Mouse (Mus musculus) cerebellum, postnatal 10 days (tissue): Measurements from ENCODE around the gene Pias4.
A peak's percentile ranks its signal among the peaks of the same experiment; 100 is the strongest.

Source experiments
- DNase-seq, 2 experiments: peaks; one replicate each; pipeline ENCODE4 v3.0.0; 2021; ENCODE audit warnings: mixed read lengths in 2 of 2

The Pias4 gene

DNA sequence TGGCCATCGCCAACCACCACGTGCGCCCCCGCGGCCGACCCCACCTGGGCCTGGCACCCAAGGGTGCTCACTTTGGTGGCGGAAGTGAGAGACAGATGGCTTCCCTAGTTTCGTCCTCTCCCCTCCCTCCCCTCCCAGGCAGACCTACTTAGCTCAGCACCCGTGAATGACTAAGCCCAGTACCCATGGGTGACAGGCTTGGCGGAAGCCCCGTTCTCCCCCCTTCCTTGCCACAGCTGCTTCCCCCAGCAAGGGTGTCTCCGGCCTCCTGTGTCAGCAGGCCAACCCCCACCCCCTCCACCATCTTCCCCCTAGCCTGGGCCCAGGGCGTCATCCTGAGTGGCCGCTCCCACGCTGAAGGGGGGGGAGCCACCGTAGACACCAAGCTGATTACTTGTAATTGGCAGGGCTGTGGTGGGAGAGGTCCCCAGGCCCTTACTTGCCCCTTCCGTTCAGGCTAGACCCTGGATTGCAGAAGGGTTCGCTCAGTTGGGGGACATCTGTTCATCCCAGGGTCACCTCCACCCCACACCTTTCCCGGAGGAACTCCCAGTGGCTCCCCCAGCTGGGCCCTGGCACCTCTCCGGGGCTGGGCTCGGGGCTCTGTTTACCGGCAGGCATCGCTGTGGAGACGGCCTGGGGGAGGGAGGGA is 29.5 kb downstream of the Pias4 start:
- DNase-seq = peak; percentile 74 to 75

DNA sequence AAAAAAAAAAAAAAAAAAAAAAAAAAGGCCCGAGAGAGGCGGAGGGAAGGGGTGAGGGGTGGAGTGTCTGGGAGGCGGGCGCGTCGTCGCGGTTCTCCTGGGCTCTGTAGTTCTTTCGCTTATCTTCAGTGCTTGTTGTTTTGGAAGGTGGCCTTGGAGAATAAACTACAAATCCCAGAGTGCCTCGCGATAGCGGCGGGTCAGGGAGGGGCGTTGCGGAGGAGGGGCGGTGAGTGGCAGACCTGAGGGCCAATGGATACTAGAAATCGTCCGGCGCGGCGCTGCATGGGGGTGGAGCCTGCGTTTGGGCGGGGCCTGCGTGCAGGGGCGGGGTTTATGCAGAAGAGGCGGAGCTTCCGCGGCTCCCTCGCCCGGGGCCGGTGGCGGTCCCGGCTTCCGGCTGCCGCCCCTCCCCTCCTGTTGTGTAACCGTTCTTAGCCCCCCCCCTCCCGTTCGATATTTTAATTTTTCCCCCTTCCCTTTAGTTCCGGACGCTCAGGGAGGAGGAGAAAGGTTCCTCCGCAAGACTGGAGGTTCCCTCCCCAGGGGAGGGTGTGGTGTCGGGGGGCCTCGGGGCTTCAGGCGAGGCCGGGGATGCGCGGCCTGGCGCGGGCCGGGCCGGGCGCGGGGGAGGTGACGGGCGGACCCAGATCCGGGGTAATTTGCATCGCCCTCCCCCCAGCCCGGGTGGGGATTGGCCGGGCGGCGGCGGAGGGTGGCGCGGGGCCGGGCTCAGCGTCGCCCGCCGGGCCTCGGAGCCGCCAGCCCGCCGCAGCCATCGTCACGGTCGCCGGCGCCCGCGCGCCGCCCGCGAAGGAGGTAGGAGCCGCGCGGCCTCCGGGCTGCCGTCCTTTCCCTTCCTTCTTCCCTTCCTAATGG is 30.2 kb downstream of the Pias4 start:
- peak; percentile 100 for DNase-seq

DNA sequence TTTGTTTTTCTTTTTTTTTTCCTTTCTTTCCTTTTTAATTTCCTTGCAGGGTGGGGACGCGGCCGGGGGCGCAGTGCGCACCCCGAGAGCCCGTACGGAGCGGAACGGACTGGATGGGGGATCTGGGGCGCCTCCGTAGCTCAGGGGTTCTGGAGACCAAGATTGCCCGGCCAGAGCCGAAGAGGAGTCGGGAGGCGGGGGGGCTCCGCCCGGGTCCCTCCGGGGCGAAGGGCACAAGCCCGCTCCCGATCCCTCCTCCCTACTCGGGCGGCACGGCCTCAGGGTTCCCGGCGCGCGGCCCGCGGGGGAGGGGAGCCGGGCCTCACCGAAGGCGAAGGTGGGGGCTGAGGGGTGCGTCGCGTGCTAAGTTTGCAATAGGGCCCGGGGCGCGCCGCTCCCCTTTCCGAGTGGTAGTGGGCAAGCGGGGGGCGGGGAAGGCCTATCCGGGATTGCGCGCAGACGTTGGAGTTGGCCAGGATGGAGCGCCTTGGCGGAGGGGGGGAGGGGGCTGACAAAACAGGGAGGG is 31.0 kb downstream of the Pias4 start:
- peak in 1 of 2 experiments; percentile 95 for DNase-seq

DNA sequence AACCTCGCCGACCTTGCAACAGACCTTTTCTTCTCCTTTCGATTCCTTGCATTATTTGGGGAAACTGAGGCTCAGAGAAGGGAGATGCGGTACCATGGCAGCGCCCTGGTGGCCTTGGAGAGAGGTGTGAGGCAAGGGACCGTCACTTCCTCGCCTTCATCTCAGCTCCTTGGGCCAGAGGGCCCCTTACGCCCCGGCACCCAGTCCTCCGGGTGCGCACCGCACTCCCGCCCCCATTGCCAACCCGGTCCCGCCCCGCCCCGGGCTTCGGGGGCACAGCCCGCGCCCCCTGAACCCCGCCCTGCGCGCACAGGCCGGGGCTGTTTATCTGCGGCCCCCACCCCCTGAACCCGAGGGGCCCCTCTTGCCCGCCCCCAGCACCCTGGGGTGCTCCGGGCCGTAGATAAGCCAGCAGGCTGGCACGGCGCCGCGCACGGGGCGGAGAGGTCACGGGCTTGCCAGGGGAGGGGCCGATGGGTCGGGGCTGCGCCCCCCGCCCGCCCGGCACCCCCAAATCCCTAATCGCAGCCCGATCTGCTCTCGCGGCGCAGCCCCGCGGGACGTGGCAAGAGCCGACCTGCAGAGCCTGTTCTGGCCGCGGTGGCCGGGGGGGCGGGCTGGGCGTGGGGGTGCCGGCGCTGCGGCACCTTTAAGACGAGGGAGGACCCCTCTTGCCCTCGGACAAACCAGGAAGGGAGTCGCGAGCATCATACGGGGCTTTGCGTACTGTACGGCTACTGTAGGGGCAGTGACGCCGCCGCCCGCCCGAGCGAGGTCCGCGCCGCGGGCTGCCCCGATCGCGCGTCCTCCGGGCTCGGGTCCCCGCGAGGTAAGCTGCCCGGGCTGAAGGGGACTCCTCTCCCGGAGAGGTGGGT is 31.7 kb downstream of the Pias4 start:
- peak; percentile 87 to 88 for DNase-seq

DNA sequence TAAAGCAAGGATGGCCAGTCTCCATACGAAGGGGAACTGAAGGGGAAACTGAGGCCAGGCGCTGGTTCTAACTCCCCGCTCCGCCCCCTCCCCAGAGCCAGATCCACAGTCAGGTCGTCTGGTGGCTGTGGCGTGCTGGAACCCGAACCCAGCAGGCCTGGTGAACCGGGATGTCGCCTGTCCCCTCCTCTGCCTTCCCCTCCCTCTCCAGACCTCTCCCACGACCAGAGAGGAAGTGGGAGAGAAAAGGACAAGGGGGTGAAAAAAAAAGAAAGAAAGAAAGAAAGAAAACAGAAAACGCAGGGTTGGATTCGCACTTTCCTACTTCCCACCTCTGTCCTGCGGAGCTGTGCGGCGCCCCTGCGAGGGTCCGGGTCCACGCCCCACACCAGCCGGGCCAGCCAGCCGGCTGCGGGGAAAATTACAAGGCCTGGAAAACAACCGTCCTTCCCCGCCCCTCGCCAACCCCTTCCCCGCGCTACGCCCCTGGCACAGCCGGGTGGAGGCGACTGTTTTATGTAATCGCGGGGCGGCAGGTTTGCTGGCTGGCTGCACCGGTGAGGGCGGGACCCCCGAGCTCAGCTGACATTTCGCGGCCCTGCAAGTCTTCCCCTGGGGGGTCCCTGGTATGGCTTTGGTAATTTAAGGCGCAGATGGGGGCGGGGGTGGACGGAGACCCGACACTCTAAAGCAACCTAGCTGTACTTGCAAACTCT is 32.6 kb downstream of the Pias4 start, which contains the start of gene Zbtb7a:
Zbtb7a (plus strand) TSS at position 255 of the 716 bp plus-strand sequence.
- peak; percentile 68 to 70 for DNase-seq

DNA sequence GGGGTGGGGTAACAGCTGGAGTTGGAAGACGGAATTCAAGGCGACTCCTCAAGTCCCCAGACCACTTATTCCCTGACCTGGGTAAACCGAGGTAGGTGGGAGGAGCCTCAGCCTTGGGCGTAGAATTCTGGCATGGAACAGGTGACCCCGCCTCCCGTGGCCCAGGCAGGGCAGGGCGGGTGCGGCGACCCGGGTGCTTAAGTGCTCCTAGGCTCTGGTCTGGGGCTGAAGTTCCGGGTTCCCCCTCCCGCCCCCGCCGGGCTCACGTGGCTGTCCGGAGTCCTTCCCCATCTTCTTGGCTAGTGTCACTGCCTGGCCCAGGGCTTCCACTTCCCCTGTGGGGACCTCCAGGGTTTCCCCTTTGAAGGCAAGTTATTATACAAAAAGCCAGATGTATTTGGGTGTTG is 33.5 kb downstream of the Pias4 start:
- no peak for DNase-seq

DNA sequence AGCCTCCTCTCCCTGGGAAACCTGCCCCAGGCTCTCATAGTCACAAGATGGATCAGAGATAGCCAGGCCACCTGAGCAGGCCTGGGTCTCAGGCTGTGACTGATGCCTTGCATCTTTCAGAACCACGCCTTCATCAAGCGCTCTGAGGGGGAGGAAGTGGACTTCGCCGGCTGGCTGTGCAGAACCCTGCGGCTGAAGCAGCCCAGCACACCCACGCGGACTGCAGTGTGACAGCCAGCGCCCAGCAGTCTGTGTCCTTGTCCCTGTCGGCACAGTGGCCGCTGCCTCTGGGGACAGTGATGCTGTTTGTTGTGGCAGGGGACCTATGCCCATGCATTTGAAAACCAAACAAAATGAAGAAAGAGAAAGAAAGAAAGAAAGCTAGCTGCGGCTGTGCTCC is 44.2 kb downstream of the Pias4 start:
- no peak for DNase-seq

DNA sequence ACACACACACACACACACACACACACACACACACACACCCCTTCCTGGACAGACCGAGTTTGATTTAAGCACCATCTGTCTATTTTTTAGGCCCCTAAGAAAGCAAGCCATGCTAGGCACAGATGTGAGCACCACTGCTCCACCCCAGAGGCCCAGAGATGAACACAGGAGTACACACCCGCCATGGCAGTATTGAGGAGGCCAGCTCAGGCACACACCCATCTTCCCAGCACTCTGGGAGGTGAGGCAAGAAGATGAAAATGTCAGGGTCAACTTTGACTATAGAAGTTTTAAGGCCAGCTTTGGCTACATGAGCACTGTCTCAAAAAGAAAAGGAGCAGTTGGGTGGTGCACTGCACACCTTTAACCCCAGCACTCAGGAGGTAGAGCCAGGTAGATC is 44.8 kb downstream of the Pias4 start:
- no peak for DNase-seq

DNA sequence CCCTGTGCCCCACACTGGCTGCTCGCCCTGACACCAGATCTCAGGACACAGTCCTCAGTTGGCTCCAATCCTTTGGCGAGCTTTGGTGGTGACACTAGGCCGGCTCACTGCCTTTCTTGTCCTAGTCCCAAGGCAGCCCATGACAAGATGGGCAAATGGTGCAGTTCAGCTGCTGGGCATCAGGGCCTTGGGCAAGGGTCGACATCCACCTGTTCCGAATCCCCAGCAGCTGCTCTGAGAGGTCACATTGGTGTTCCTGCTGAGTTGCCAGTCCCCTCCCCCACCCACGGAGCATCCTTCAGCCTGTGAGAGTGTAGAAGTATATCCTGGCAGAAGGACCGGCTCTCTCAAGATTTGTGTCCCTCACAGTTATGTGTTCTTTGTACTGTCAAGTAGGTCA is 47.1 kb downstream of the Pias4 start:
- no peak for DNase-seq

DNA sequence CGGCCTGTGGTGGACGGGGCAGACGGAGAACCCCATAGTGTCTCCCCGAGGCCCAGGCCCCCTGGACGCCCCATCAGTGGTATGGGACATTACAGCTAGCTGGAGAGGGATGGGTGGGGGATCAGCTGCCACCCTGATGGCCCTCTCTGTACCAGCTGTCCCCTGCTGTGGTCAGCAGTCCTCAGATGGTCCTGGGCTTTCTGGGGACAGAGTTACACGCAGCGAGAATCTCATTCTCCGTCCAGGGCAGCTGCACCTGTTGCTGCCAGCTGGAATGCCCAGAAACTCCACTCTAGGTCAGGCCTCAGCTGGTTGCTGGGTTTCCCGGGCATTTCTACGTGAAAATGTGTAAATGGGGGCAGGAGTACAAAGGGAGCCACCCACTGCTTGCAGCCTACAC is 48.1 kb downstream of the Pias4 start:
- no peak for DNase-seq

DNA sequence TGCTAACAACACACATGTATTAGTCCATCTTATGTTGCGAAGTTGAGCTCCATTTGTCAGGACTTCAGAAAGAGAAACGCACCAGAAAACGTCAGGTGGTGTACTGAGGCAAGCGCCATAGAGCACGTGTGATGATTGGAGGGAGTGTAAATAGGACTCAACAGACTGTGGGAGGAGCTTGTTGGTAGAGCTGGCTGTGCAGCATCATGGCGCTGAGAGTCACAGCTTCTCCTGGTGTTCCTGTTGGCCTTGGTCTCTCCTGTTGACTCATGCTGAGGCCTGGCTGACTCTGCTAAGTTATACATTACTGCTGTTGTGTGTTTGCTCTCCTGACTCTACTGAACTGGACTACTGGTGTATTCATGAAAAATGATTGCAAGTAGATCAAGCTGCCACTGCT is 54.8 kb downstream of the Pias4 start:
- DNase-seq = no peak

DNA sequence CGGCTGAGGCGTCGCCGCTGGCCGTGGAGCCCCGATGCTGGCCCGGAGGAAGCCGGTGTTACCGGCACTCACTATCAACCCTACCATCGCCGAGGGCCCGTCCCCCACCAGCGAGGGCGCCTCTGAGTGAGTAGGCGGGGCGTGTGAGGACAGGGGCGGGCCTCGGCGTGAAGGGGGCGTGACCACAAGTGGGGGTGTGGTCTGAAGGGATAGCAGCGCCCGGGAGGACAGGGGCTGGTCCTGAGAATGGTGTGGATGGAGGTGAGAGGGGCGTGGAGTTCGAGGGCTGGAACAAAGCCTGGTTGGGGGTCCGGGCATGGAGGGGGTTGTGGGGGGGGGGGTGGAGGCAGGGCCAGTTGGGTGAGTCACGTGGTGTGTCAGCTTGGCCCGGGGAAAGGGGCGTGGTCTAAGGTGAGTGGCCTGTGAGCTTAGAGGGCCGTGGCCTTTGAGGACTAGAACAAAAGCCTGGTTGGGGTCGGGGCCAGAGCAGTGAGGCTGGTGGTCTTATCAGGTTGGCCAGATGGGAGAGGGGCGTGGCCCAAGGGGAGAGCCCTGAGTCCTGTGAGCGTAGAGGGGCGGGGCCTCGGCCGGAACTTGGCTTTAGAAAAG is 61.5 kb downstream of the Pias4 start:
- peak; percentile 93 to 94 for DNase-seq

DNA sequence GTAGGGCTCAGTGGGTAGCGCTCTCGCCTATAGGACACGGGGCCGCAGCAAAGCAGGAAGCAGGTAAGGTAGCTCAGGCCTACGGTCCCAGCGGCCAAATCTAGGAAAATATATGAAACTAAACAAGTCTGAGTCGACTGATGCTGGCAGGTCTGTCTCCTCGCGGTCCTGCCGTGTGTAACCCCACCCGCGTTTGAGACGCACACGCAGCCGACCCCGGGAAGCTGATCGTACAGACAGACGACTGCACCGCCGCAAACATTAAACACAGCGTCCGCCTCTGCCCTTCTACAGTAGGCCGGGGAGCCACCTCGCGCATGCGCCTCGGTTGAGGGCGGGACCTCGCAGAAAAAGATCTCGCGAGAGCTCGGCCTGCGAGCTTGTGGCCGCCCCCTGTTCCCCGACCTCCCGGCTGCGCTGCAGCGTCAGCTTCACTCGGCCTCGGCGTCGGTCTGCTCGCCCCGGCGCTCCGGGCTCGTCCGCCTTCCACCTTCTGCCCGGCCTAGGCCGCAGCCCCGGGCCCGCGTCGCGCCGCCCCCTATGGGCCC is 62.1 kb downstream of the Pias4 start, which contains the start of gene Map2k2:
Map2k2 (plus strand) TSS at position 351 of the 548 bp plus-strand sequence.
- peak; percentile 98 to 99 for DNase-seq
